Mouse (Mus musculus) telencephalon, adult 2 months (tissue): Measurements from ENCODE around the gene Gm44973.

Experiments
- DNase-seq: peaks from one replicate; pipeline ENCODE4 v3.0.0-alpha.2; 2011; ENCODE audit warnings: low read depth, low spot score

Gm44973 gene

GRCm38 (mm10) chr7:5080815-5081214, 65.5 kb downstream of the Gm44973 start:
- DNase-seq, result no peak

- DNase-seq, result no peak
These were observed 65.9 kb downstream of the Gm44973 start for GRCm38 (mm10) chr7:5081241-5081640.

- no peak for DNase-seq
These were observed 66.6 kb downstream of the Gm44973 start for GRCm38 (mm10) chr7:5081939-5082338.
